Mouse (Mus musculus) gastrocnemius, adult 8-10 months (tissue): ENCODE results near the gene Gm6899. TPM values are rescaled to one million over a fixed set of nuclear protein-coding genes. Genes with fewer than 3 reads are reported as not detected.

Experiments
- DNase-seq, 2 experiments: peaks; one replicate each; pipeline ENCODE4 v3.0.0; 2022; ENCODE audit warnings: low spot score in 2 of 2
- total RNA-seq, 4 experiments: library from RNA; stranded (reverse); gene quantifications; 2 replicates each; pipeline ENCODE4 v1.2.4; 2022

The Gm6899 gene
- total RNA-seq = not detected

GRCm38 (mm10) chr11:26593061-26594059, at the start of gene Gm6899, which contains the start of gene Vrk2:
Gm6899 (plus strand) TSS chr11:26593241.
Vrk2 (minus strand) TSS chr11:26593999.
- peak; percentile 59 to 80 for DNase-seq

DNA sequence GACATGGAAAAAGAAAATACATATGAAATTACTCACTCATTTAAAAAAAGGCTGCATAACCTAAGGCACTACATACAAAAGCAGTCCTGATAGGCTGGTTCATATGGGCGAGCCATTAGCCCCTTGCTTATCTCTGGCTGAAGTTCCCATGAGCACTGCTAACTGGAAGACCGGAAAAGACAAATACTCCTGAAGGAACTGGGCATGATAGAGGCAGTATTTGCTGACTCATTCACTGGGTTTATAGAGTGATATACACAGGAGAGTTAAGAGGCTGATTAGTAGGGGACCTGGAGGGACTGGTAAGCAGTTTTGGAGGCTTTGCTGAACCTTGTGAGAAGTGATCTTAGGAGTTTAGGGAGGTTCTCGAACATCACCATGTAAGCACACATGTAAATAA, 41.5 kb upstream of the Gm6899 start:
- DNase-seq = no peak

DNA sequence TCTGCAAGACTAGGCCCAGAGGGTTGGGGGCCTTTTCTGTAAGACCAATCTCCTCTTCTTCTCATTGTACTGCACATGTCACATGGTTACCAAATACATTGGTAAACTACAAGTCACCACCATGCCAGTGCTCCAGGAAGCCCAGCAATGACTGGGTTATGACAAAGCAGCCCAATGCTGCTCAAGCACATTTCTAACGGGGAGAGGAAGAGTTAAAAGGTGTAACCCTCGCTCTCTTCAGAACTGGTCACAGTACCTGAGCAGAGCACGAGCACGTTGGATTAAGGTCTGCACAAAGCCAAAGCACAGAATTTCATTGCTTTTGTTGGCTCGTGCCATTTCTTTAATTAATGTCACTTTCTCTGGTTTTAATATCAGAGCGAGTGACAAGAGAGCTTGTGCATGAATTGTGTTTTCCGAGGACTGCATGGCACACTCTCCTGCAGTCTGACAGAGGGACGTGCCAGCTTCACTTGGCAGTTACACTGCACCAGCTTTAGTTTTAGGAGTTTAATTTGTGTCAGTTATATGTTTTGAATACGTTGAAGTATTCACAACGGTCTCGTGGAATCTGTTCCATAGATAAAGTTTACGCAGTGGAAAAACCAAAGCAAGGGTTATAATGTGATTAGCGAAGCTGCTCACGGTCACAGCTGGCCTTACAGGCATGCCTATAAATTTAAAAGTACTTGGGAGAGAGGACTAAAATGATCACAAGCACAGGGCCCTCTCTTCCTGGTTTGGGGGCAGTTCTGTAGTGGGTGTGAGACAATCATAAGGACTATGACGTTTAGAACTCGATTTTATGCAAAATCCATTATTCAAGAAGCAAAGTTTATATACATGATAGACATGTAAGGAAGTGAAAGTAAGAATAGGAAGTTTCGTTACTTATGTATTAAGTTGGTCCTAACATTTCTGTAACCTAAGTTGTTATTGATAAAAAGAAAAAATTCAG, 7.4 kb upstream of the Gm6899 start:
- DNase-seq = no peak

GRCm38 (mm10) chr11:26586367-26587183, 6.5 kb upstream of the Gm6899 start:
- no peak for DNase-seq

DNA sequence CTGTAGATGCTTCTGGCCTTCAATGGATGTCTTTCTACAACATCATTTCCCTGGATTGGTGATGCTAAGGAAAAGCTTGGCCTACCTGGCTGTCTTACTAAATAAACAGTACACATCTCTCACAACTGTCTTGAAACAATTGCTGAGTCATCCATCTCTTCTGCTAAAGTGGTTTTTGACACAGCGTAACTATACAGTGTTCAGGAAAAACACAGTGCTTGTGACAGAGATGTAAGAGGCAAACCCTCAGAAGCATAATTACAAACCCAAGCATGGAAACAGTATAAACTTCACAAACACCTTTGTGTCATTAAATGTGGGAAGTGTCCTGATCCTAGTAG, 5.9 kb upstream of the Gm6899 start:
- DNase-seq = no peak

DNA sequence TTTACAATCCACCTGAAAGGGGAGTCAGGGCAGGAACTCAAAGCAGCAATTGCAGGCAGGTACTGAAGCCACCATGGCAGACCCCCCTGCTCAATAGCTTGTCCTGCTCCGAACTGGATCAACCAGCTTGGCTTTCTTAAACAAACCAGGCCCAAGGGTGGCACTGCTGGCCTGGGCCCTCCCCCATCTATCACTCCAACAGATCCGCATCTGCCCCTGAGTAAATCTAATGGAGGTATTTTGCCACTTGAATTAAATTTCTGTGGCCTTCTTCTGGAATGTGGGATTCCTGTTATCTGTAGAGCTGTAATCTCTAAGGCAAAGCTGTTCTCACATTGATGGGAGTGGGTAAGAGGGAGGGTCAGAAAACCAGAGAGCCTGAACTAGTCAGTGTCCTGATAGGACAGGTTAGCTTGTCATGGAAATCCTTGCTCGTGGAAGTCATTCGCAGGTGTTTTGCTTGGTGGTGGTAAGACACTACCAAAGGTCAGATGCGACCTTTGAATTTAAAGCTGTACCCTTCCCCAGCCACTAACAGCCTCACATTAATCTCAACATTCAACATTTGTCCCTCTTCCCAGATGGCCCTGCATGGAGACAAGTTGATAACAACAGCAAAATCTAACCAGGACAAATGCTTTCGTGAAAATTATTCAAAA, 517 bp upstream of the Gm6899 start:
- no peak for DNase-seq

GRCm38 (mm10) chr11:26594487-26594886, 1.4 kb downstream of the Gm6899 start:
- DNase-seq = no peak

DNA sequence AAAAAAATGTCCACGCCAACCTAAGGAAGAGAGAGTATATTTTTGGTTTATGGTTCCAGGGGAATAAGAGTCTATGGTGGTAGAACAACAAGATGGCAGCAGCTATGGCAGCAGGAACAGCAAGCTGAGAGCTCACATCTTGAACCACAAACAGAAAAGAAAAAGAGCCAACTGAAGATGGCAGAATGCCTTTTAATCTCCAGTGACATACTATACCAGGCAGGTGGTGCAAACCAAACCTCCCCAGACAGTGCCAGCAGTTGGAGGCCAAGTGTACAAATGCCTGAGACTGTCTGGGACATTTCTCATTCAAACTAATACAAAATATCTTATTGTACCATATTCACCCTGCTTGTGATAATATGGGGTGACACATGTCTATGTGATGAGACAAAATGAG, 3.1 kb downstream of the Gm6899 start:
- no peak for DNase-seq

GRCm38 (mm10) chr11:26597145-26597544, 4.1 kb downstream of the Gm6899 start:
- DNase-seq = no peak

DNA sequence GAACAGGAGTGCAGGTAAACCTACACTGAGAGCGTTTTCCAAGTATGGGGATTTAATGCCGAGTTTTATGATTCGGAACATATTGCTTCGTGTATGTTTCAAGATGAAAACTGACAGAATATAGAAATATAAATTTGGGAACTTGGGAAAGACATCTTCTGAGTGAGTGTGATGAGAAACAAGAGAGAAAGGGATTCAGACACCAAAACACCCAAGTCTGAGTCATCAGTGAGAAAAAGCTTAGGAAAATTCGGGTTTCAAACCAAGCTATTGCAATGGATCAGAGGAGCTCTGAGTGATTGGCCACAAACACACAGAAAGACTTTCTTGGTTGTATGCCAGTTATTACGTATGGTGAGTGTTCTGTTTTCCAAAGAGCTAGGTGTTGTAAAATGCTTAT, 4.7 kb downstream of the Gm6899 start:
- DNase-seq = no peak

- DNase-seq = no peak
Measured at GRCm38 (mm10) chr11:26598876-26599275, 5.8 kb downstream of the Gm6899 start.

- DNase-seq = no peak
Measured at GRCm38 (mm10) chr11:26600692-26601091, 7.7 kb downstream of the Gm6899 start.

- DNase-seq = no peak
Measured at GRCm38 (mm10) chr11:26601571-26602175, 8.6 kb downstream of the Gm6899 start.

DNA sequence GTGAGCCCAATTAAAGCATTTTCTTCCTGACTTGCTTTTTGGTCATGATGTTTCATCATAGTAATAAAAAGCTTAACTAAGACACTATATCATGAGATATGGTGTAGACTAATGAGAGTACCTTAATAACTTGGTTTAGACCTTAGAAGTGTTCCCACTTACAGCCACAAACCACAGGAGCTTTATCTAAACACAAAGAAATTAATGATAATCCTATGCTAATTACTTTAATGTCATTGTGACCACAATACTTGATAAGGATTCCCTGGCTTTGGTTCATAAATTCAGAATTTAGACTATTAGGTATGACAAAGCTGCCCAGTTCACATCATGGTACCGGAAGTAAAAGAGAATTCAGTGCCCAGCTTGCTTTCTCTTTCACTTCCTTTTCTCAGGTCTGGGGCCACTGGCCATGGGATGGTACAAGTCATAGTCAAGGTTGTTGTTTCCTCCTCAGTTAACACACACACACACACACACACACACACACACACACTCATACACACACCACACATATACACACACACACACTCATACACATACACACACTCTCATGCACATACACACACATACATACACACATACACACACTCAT, 11.1 kb downstream of the Gm6899 start:
- DNase-seq = no peak

DNA sequence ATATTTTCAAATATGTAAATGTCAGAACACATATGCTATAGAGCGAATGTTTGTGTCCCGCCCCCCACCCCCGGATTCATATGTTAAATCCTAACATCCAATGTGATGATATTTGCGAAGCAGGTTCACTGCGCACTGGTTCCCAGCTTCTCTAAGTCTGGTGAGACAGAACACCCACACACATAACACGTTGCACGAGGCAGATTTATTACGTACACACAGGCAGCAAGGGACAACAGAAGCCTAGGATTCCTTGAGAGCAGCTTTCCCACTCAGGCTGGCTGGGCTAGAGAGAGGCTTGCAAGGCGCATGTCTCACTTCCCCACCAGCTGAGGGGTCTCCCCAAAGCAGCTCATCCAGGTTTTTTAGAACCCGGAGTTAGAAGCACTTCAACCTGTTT, 15.8 kb downstream of the Gm6899 start:
- DNase-seq = no peak

- DNase-seq = no peak
Measured at GRCm38 (mm10) chr11:26618475-26619223, 25.6 kb downstream of the Gm6899 start.

GRCm38 (mm10) chr11:26622727-26623126, 29.7 kb downstream of the Gm6899 start:
- no peak for DNase-seq

- no peak for DNase-seq
Measured at GRCm38 (mm10) chr11:26636239-26636638, 43.2 kb downstream of the Gm6899 start.

GRCm38 (mm10) chr11:26640314-26640785, 47.3 kb downstream of the Gm6899 start:
- DNase-seq = no peak
